Mouse (Mus musculus): ENCODE data around the gene Prss48. TPM values are rescaled to one million over a fixed set of nuclear protein-coding genes. Genes with fewer than 3 reads are reported as not detected.

Prss48 gene
- total RNA-seq (2023) = not detected in 2 replicates

DNA sequence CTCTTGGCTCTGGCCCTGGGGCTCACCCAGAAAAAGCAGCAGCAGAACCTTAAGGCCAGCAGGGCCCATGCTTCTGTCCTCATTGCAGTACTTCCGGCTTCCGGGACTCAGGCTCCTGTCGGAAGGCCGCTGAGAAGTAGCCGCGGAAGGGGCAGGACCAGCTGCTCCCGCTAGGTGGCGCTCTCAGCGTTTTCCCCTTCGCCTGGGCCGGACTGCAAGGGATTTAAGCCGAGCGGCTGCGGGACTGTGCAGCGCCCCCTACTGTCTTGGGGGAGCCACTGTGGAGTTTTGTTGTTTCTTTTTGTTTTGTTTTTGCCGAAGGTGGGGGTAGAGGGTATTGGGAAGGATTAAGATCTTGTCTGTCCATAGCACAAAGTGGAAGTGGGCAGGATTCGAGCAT, at the start of gene Prss48:
Prss48 (minus strand) TSS at position 69 of the 400 bp plus-strand sequence.

DNA sequence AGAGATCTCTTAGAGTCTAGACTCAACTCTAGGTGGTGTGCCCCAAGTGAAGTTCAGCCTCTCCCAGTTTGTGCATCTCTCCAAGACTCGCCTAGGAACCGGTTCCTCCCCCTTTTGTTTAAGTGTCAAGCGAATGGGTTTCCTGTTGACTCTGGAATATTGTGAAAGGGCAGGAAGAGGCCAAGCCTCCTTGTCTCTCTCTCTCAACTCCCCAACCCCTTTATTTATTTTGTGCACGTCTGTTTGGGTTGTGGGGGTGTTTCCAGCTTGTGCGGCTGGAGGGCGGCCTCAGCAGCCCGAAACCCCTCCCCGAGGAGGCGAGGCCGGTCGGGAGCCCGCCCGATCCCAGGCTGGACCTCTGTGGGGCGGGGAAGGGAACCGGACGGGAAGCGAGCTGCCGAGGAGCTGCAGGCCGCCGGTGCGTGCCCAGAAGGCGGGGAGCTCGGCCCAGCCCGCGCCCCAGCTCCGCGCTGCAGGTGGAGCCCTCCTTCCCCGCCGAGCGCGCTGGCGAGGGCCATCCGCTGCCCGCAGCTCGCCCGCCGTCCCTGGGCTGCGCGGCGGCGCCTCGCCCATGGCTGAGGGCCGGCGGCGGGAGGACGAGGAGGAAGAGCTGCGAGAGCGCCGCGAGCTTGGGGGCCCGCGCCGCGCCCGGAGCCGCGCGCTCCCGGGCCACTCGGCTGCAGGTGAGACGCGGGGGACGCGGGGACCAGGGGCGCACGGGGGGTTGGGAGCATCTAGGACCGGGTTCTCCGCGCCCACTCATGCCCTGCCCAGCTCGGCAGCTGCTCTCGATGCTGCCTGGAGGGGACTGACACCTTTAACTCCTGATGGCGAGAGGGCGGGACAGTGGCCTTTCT, 31.3 kb downstream of the Prss48 start, which contains the start of gene Sh3d19:
Sh3d19 (plus strand) TSS at position 368 of the 857 bp plus-strand sequence.

Other genes starting within 250 kb of the Prss48 start
- 0.16 and 0.36 TPM in 2 replicates for gene Fam160a1, start 185.2 kb downstream of the Prss48 start, total RNA-seq (2023)
- not detected in 2 replicates for gene Glt28d2, start 115.0 kb downstream of the Prss48 start, total RNA-seq (2023)
- gene Gm37240, start 115.0 kb downstream of the Prss48 start, total RNA-seq (2023) = 0.14 TPM in 1 of 2 replicates, not detected in the other
- 0.16 and 0.39 TPM in 2 replicates for gene Sh3d19, start 31.4 kb downstream of the Prss48 start, total RNA-seq (2023)
- 416 and 469 TPM in 2 replicates for gene Rps3a1, start 140.2 kb upstream of the Prss48 start, total RNA-seq (2023)
- gene Lrba, start 222.2 kb upstream of the Prss48 start, total RNA-seq (2023) = 6.7 and 9.6 TPM in 2 replicates